Mouse (Mus musculus): ENCODE measurements around the gene Zfp319.

The Zfp319 gene

DNA sequence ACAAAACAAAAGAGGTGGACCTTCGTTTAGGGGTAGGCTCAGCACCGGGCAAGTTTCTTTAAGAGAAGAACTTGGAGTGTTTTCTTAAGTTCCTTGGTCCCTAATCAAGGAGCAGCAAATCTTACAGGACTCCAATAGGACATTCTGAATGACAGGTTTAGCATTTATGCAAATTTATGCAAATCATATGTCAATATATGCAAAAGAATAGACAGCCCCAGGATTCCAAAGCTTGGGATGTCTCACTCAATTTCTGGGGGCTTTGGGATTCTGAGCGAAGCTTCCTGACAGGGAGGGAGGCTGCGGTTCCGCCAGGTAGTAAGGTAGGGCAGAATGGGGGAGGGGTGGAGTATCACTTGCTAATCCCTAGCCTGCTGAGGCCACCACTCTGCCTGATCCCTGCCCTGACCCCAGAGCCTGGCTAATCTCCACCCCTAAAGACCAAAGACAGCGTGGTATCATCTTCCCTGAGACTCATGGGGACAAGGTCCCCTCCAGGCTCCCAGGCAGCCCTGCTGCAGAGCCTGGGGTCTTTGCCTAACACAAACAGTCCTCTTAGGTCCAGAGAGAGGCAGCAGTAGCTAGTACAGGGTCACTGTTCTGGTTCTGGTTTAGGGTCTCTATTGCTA, 21.3 kb downstream of the Zfp319 start, which contains the start of gene Tepp:
Gene Tepp (plus strand): TSS at position 225 of the 629 bp plus-strand sequence.
- DNase-seq (ENCODE audit: low read depth, low spot score), result no peak

DNA sequence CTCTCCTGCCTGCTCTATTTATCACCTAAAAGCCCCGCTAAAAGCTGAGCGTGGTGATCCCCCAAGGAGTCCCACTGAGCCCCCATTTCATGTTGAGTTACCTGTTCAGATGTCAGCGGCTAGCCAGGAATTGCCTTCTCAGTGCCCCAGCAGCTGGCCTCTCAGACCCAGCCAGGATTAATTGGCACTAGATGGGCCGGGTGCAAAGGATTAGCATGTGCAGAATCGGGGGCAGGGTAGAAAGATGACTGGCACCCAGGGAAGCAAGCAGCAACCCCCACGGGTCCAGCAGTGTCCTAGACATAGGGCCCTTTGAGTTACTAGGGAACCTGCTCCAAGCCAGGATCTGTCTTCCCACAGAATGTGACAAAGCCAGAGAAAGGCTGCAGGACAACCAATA, 25.3 kb downstream of the Zfp319 start, which contains the start of gene Cngb1:
Gene Cngb1 (minus strand): TSS at position 155 of the 400 bp plus-strand sequence.
- DNase-seq (ENCODE audit: low read depth, low spot score), result no peak

DNA sequence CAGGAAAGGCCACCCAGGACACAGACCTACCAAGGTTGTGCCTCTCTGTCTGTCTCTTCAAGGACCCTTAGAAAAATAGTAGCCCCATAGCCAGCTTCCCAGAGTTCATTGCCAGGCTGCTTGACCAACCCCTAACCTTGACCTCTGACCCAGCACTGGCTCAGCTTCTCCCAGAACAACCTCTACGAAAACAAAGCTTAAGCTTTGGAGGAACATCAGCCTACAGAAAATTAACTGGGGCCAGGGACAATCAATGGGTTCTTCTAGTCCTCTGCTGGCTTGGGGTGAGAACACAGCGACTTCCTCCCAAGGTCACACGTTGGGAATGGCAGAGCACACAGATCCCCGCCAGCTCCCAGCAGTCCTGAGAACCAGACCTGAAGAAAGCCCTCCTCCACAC, 26.2 kb downstream of the Zfp319 start:
- DNase-seq (ENCODE audit: low read depth, low spot score), result no peak

DNA sequence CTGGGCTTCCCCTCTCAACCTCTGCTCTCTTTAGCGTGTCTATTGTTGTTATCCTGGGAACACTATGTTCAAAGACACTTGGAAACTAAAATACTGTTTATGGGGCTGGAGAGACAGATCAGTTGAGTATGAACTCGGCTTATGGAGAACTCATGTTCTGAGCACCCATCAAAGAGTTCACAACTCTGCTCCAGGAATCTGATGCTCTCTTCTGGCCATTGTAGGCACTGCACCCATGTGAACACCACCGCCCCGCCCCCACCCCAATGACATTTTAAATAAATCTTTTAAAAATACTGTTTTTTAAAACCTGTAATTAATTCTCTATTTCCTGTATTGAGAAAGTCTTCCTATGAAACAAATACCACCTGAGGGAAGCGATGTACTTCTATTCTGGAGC, 29.3 kb downstream of the Zfp319 start:
- DNase-seq (ENCODE audit: low read depth, low spot score), result peak; percentile 77

DNA sequence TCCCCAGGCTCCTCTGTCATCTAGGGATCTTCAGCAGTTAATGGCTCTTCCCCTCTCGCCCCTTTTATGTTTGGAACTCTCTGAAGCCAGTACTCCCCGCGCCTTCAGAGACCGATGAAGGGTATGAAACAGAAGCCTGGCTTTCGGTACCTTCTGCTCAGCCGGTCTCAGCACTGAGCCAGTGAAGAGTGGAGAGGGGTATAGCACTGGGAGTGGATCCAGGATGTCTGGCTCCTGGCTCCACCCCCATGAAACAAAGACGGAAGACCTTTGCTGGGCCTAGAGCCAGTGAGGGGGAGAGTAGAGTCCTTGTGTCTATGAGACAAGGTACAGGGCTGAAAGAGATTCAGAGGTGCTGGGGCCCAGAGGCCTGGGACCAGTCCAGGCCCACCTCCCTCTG, 37.9 kb downstream of the Zfp319 start:
- DNase-seq (ENCODE audit: low read depth, low spot score), result no peak

DNA sequence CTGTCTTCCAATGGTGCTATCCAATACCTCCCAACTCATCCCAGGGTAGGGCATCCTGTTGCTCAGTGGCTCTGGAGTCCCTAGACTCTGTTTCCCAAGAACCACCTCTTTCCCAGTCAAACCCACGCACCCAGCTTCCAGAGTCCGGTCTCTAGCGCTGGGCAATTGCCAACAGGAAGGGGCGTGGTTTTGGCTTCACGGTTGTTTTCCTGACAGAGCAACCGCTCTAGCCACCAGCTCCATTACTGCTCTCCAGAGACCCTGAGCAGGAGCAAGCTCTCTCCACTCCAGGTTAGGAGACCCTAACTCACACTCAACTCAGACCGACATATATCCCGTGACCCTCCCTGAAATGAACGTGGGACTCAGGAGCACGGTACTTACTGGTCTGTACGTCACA, 38.6 kb downstream of the Zfp319 start:
- peak; percentile 22 for DNase-seq (ENCODE audit: low read depth, low spot score)

DNA sequence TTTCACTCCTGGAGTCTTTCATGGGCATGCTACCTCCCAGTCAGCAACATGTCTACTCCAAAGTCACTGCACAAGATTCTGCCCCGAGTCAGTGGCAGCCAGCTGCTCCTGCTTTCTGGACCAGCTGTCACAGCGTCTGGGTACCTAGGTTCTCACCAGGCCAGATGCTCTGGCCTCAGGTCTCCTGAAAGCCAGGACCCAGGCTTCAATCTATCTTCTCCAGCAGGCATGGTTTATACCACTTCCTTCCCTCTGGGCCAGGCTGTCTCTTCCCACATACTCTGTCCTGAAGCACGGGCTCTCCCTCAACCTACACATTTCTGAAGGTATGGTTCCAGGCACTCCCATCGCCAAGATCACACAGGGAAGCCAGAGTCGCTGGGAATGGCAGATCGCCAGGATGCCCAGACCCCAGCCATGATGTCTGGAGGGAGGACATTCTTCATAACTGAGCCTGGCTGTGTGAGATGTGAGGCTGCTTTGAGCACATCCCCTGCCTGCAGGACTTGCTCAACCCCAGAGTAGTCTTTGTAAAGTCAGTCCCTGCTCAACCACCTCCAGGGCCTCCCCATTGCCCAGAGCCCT, 42.6 kb downstream of the Zfp319 start:
- DNase-seq (ENCODE audit: low read depth, low spot score), result no peak

DNA sequence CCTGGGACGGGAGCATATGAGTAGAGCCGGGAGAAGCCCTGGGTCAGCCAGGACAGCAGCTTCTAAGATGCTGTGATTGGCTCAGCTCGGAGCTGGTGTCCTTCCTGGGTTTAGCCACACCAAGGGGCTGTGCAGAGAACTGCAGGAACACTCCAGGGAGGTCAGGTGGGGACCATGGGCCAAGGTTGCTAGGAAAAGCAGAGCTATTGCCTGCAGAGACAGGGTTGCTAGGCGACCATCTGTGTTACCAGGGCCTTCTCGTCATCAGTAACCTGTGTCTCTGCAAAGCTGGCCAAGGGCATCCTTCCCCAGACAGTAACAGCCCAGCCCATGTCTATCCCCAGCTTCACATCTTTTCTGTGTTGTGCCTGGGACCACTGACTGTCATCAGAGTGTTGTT, 50.3 kb downstream of the Zfp319 start:
- no peak for DNase-seq (ENCODE audit: low read depth, low spot score)
